Mouse (Mus musculus) heart, postnatal 14 days (tissue): ENCODE measurements around the gene Riok1. TPM values are rescaled to one million over a fixed set of nuclear protein-coding genes. Genes with fewer than 3 reads are reported as not detected.
A peak's percentile ranks its signal among the peaks of the same experiment; 100 is the strongest.

Experiments used
- DNase-seq, 2 experiments: peaks; one replicate each; pipeline ENCODE4 v3.0.0; 2021 to 2022
- intact Hi-C: fragments of 180-260 bp; cut with DNase I; formaldehyde crosslinking; loops from one replicate; pipeline ENCODE4 v1.15.1; 2025
- long read RNA-seq, 2 experiments: library from polyadenylated mRNA; stranded (forward); transcript quantifications; one replicate each; pipeline ENCODE4 v2.0.0; 2021
- total RNA-seq, 2 experiments: library from RNA; stranded (reverse); gene quantifications; 2 replicates each; pipeline ENCODE4 v1.2.3; 2021

Riok1 gene
- total RNA-seq, result 10 to 100 TPM; 11.7 to 14.2 TPM
- long read RNA-seq, experiment 1, transcript Riok1-201 (17 exons, 2,738 nt), result major isoform, 20 of 23 reads
- long read RNA-seq, experiment 1, partial matches to known transcripts, result 1 of 23 reads
- long read RNA-seq, experiment 1, other reads (novel, unspliced or antisense), result 2 of 23 reads
- long read RNA-seq, experiment 2, transcript Riok1-201 (17 exons, 2,738 nt), result major isoform, 11 of 13 reads
- long read RNA-seq, experiment 2, partial matches to known transcripts, result 0 of 13 reads
- long read RNA-seq, experiment 2, other reads (novel, unspliced or antisense), result 2 of 13 reads

GRCm38 (mm10) chr13:38036343-38037043, at the start of gene Riok1:
TSS of gene Riok1 (plus strand) at chr13:38036995.
- intact Hi-C loops, result loop anchor here (2.0 to 5.0 kb wide), 2 partner anchors 42 to 604 kb away; partner anchors contain the start of gene Ssr1
- DNase-seq, result peak in 1 of 2 experiments; percentile 5

- DNase-seq, result no peak
- intact Hi-C loops, result no loop called here
These were observed 47.1 kb upstream of the Riok1 start for GRCm38 (mm10) chr13:37989701-37990100.

GRCm38 (mm10) chr13:37992638-37993371, 44.0 kb upstream of the Riok1 start:
- no peak for DNase-seq
- intact Hi-C loops, result no loop called here

GRCm38 (mm10) chr13:37993376-37993703, 43.5 kb upstream of the Riok1 start:
- intact Hi-C loops, result no loop called here
- DNase-seq, result no peak

GRCm38 (mm10) chr13:37993704-37994404, 42.9 kb upstream of the Riok1 start, which contains the start of gene Ssr1:
TSS of gene Ssr1 (minus strand) at chr13:37994217.
- intact Hi-C loops, result loop anchor here (2.0 kb wide), 1 partner anchor 43 kb away; the partner anchor contains the start of genes Cage1 and Riok1
- peak; percentile 98 for DNase-seq

GRCm38 (mm10) chr13:37994405-37994749, 42.4 kb upstream of the Riok1 start:
- intact Hi-C loops, result loop anchor here (2.0 kb wide), 1 partner anchor 42 kb away; the partner anchor contains the start of genes Cage1 and Riok1

GRCm38 (mm10) chr13:37999713-38000112, 37.1 kb upstream of the Riok1 start:
- no peak for DNase-seq
- intact Hi-C loops, result no loop called here

More at GRCm38 (mm10) chr13:37994405-37994749, 42.4 kb upstream of the Riok1 start:
- no peak for DNase-seq

- no peak for DNase-seq
- intact Hi-C loops, result no loop called here
These were observed 34.3 kb upstream of the Riok1 start for GRCm38 (mm10) chr13:38002461-38002860.

- intact Hi-C loops, result no loop called here
- DNase-seq, result no peak
These were observed 28.8 kb upstream of the Riok1 start for GRCm38 (mm10) chr13:38007972-38008371.

GRCm38 (mm10) chr13:38009721-38010408, 26.9 kb upstream of the Riok1 start:
- no peak for DNase-seq
- intact Hi-C loops, result no loop called here

GRCm38 (mm10) chr13:38010444-38010910, 26.3 kb upstream of the Riok1 start:
- intact Hi-C loops, result no loop called here
- DNase-seq, result no peak

GRCm38 (mm10) chr13:38012436-38012835, 24.4 kb upstream of the Riok1 start:
- no peak for DNase-seq
- intact Hi-C loops, result no loop called here

GRCm38 (mm10) chr13:38015591-38015990, 21.2 kb upstream of the Riok1 start:
- no peak for DNase-seq
- intact Hi-C loops, result no loop called here

- intact Hi-C loops, result no loop called here
- no peak for DNase-seq
These were observed 18.0 kb upstream of the Riok1 start for GRCm38 (mm10) chr13:38018791-38019190.

GRCm38 (mm10) chr13:38025874-38026273, 10.9 kb upstream of the Riok1 start:
- intact Hi-C loops, result no loop called here
- DNase-seq, result no peak

- intact Hi-C loops, result no loop called here
These were observed 9.1 kb upstream of the Riok1 start for GRCm38 (mm10) chr13:38027618-38028248.

GRCm38 (mm10) chr13:38028407-38028806, 8.4 kb upstream of the Riok1 start:
- intact Hi-C loops, result no loop called here
- DNase-seq, result no peak

More at GRCm38 (mm10) chr13:38027618-38028248, 9.1 kb upstream of the Riok1 start:
- DNase-seq, result no peak

- DNase-seq, result peak; percentile 94 to 96
- intact Hi-C loops, result loop anchor here (2.0 to 5.0 kb wide), 2 partner anchors 42 to 605 kb away; partner anchors contain the start of gene Ssr1
These were observed 371 bp downstream of the Riok1 start, which contains the start of gene Cage1 for GRCm38 (mm10) chr13:38037044-38037687. TSS of gene Cage1 (minus strand) at chr13:38037069.
